Mouse (Mus musculus) heart, postnatal 0 days (tissue): Measurements from ENCODE around the gene Shc3.

Experiments
- CTCF ChIP-seq: IDR thresholded peaks from 2 replicates; pipeline ENCODE4 v1.5.1; 2016; ENCODE audit warnings: antibody characterized with exemption, control low read depth, low read depth
- EP300 ChIP-seq: IDR thresholded peaks from 2 replicates; pipeline ENCODE4 v1.6.1; 2016; ENCODE audit warnings: antibody characterized with exemption, low read depth

DNA sequence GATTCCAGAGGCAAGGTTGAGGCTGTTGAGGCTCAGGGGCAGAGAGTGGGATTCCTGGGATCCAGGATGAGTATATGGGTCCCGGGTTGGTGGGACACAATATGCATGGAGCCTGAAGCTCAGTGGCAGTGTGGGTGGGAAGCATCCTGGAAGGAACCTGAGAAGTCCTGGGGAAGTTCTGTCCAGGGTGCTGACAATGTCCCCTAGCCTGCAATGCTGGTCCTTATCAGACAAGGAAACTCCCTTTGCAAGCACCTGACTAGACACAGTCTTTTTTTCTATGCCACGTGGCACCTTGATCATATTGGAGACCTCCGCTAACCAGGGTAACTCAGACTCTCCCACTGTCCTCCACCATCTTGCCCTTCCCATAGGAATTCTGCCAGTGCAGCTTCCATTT lies 80.3 kb downstream of the Shc3 start:
- TF ChIP-seq CTCF = no peak
- no peak for TF ChIP-seq EP300
